Mouse (Mus musculus): ENCODE data around the gene Arf5. TPM values are rescaled to one million over a fixed set of nuclear protein-coding genes. Genes with fewer than 3 reads are reported as not detected.

Gene Arf5
- total and polyA plus RNA-seq, 3 experiments, result 20.7 to 306 (median 91.4) TPM

DNA sequence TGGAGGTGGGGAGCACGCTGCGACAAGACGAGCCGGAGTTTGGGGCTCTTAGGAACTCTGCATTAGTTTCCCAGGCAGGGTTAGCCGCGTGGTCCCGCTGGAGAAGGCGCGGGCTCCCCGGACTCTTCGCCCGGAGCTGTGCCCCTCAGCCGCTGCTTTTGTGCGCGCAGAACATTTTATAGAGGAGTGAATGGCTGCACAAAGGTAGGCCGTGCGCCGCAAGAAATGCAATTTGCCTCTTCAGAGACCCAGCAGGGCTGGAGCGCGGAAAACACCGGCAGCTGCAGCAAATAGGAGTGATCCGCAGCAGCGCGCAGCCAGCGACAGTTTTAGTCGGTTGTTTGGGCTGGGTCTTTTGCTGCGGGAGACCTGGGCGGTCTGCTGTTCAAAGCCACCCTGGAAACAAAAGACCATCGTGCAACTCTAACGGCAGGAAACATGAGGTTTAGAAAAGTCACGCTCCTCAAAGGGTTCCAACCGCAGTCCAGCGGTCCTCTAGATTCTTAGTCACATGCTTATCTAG lies 25.6 kb upstream of the Arf5 start, which contains the start of gene Zfp800:
TSS of gene Zfp800 (minus strand) at position 325 of the 523 bp plus-strand sequence.
- Histone ChIP-seq H3K36me3 (replicated peaks) (no peaks in the 10 kb centered on the region), H3K4me1 (ENCODE audit: insufficient read depth, low read depth, low read length) (no peaks in the 10 kb centered on the region), H3K4me3 (ENCODE audit: low read depth, low read length) (no peak within 1 kb of the TSS), H3K9me3 (replicated peaks) (no peaks in the 10 kb centered on the region), H3K27me3 (ENCODE audit: insufficient read depth, low read length) (peaks cover 29% of the 10 kb centered on the region)
- ATAC-seq (ENCODE audit: extremely low read depth, insufficient number of reproducible peaks, low FRiP score, poor library complexity, severe bottlenecking) (no peak), DNase-seq (ENCODE audit: low spot score) (no peak)
- no peak for TF ChIP-seq TAL1 (conservative IDR thresholded peaks at IDR 0.05; ENCODE audit: low read depth, low read length)
- TF ChIP-seq GATA1 (IDR thresholded peaks at IDR 0.05; ENCODE audit: borderline replicate concordance, low read length), result no peak
- TF ChIP-seq CTCF (IDR thresholded peaks at IDR 0.05; ENCODE audit: low read depth, low read length), result no peak
- no peak for TF ChIP-seq GATA2 (IDR thresholded peaks at IDR 0.05; ENCODE audit: borderline replicate concordance, low read depth, low read length)
- no peak for TF ChIP-seq POLR2AphosphoS5 (IDR thresholded peaks at IDR 0.05; ENCODE audit: insufficient replicate concordance, low read depth, low read length)

DNA sequence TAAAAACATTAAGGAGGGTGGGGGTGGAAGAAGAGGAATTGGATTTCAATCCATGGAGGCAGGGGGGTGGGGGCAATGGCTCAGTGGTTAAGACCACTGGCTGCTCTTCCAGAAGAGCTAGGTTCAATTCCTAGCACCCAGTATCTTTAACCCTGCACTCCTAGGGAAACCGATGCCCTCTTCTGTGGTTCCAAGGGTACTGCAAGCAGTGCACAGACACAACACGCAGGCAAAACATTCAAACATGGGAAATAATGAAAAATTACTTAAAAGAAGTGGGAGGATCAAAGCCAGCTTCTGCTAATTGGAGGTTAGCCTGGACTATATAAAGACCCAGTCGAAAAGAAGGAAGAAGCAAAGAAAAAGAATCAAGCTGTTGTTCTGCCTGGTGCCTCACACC lies 24.6 kb upstream of the Arf5 start:
- ATAC-seq (ENCODE audit: extremely low read depth, insufficient number of reproducible peaks, low FRiP score, poor library complexity, severe bottlenecking) (no peak), DNase-seq (ENCODE audit: low spot score) (no peak)
- Histone ChIP-seq H3K36me3 (replicated peaks) (no peaks in the 10 kb centered on the region), H3K27me3 (ENCODE audit: insufficient read depth, low read length) (peaks cover 27% of the 10 kb centered on the region), H3K4me3 (ENCODE audit: low read depth, low read length) (no peak overlapping the region), H3K9me3 (replicated peaks) (no peaks in the 10 kb centered on the region), H3K4me1 (ENCODE audit: insufficient read depth, low read depth, low read length) (no peaks in the 10 kb centered on the region)
- TF ChIP-seq CTCF (IDR thresholded peaks at IDR 0.05; ENCODE audit: low read depth, low read length) (no peak), GATA1 (IDR thresholded peaks at IDR 0.05; ENCODE audit: borderline replicate concordance, low read length) (no peak), TAL1 (conservative IDR thresholded peaks at IDR 0.05; ENCODE audit: low read depth, low read length) (no peak), GATA2 (IDR thresholded peaks at IDR 0.05; ENCODE audit: borderline replicate concordance, low read depth, low read length) (no peak), POLR2AphosphoS5 (IDR thresholded peaks at IDR 0.05; ENCODE audit: insufficient replicate concordance, low read depth, low read length) (no peak)

DNA sequence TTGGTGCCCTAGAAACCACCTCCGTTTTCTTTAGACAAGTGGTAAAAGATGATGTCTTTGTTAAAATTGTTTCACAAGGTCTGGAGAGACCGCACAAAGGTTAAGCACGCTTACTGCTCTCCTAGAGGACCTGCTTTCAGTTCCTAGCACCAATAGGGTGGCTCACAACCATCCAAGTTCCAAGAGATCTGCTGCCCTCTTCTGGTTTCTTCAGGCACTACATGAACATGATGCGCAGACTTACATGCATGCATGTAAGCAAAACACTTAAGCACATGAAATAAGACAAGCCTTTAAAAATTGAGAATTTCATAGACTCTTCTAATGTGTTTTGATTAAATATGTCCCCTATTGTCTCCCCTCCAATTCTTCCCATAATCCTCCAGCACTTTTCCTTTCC lies 23.6 kb upstream of the Arf5 start:
- Histone ChIP-seq H3K27me3 (ENCODE audit: insufficient read depth, low read length) (peaks cover 23% of the 10 kb centered on the region), H3K4me1 (ENCODE audit: insufficient read depth, low read depth, low read length) (no peaks in the 10 kb centered on the region), H3K9me3 (replicated peaks) (no peaks in the 10 kb centered on the region), H3K36me3 (replicated peaks) (no peaks in the 10 kb centered on the region), H3K4me3 (ENCODE audit: low read depth, low read length) (no peak overlapping the region)
- DNase-seq (ENCODE audit: low spot score) (no peak), ATAC-seq (ENCODE audit: extremely low read depth, insufficient number of reproducible peaks, low FRiP score, poor library complexity, severe bottlenecking) (no peak)
- TF ChIP-seq CTCF (IDR thresholded peaks at IDR 0.05; ENCODE audit: low read depth, low read length) (peak; percentile 11; the same call in 1 of the 2 replicates), POLR2AphosphoS5 (IDR thresholded peaks at IDR 0.05; ENCODE audit: insufficient replicate concordance, low read depth, low read length) (no peak)

DNA sequence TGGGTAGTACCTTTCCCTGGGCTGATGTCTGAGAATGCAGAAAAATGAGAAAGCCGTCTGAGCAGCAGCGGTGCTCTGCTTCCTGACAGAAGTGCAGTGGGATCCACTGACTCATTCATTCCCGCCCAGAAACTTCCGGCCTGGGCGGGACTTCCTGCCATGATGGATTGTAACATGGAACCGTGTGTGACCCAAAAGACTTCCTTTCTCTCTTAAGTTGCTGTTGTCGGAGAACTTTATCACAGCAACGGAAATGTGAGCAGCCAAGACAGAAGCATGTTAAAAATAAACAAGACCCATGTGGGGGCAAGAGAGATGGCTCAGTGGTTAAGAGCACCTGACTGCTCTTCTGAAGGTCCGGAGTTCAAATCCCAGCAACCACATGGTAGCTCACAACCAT lies 13.3 kb upstream of the Arf5 start:
- ATAC-seq (ENCODE audit: extremely low read depth, insufficient number of reproducible peaks, low FRiP score, poor library complexity, severe bottlenecking), result no peak

DNA sequence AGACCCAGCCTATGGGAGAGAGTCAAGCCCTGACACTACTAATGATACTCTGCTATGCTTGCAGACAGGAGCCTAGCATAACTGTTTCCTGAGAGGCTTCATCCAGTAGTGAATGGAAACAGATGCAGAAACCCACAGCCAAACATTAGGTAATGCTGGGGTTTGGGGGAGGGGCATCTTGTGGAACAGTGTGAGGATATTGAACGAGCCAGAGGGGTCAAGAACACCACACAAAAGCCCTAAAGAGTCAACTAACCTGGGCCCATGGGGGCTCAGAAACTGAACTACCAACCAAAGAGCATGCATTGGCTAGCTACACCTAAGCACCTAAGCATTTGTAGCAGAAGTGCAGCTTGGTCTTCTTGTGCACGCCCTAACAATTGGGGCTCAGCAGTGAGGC lies 12.1 kb upstream of the Arf5 start:
- peaks cover 13% of the 10 kb centered on the region for H3K36me3 ChIP-seq (replicated peaks)
- no peaks in the 10 kb centered on the region for H3K4me1 ChIP-seq (ENCODE audit: insufficient read depth, low read depth, low read length)
- peaks cover 4% of the 10 kb centered on the region; the same call in 1 of the 2 replicates for H3K27me3 ChIP-seq (ENCODE audit: insufficient read depth, low read length)
- ATAC-seq (ENCODE audit: extremely low read depth, insufficient number of reproducible peaks, low FRiP score, poor library complexity, severe bottlenecking), result no peak
- H3K9me3 ChIP-seq (replicated peaks), result no peaks in the 10 kb centered on the region
- no peak for DNase-seq (ENCODE audit: low spot score)
- TF ChIP-seq GATA2 (IDR thresholded peaks at IDR 0.05; ENCODE audit: borderline replicate concordance, low read depth, low read length) (no peak), TAL1 (conservative IDR thresholded peaks at IDR 0.05; ENCODE audit: low read depth, low read length) (no peak), GATA1 (IDR thresholded peaks at IDR 0.05; ENCODE audit: borderline replicate concordance, low read length) (no peak)
- no peak overlapping the region for H3K4me3 ChIP-seq (ENCODE audit: low read depth, low read length)

More for the DNA sequence above, 13.3 kb upstream of the Arf5 start:
- Histone ChIP-seq H3K27me3 (ENCODE audit: insufficient read depth, low read length) (peaks cover 4% of the 10 kb centered on the region; the same call in 1 of the 2 replicates), H3K9me3 (replicated peaks) (no peaks in the 10 kb centered on the region), H3K4me1 (ENCODE audit: insufficient read depth, low read depth, low read length) (no peaks in the 10 kb centered on the region), H3K36me3 (replicated peaks) (peaks cover 2% of the 10 kb centered on the region), H3K4me3 (ENCODE audit: low read depth, low read length) (no peak overlapping the region)
- no peak for DNase-seq (ENCODE audit: low spot score)
- TF ChIP-seq POLR2AphosphoS5 (IDR thresholded peaks at IDR 0.05; ENCODE audit: insufficient replicate concordance, low read depth, low read length) (no peak), TAL1 (conservative IDR thresholded peaks at IDR 0.05; ENCODE audit: low read depth, low read length) (no peak), GATA1 (IDR thresholded peaks at IDR 0.05; ENCODE audit: borderline replicate concordance, low read length) (no peak), CTCF (IDR thresholded peaks at IDR 0.05; ENCODE audit: low read depth, low read length) (no peak), GATA2 (IDR thresholded peaks at IDR 0.05; ENCODE audit: borderline replicate concordance, low read depth, low read length) (no peak)

DNA sequence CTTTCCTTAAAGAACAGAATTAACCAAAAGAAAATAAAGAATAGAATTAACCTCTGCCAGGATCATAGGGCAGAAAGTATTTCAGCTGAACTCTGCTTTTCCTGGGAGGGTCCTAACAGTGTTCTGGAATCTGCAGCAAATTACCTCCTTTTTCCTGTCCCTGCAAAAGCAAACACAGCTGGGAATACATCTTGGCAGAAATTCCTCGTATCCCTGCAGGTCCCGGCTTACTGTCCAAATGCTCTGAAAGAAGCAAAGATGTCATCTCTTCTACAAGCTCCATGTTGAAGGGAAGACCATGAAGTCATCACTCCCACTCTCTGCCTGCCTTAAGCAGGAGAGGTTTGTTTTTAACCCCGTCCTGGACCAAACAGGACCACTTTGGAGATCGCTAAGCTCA lies 6.4 kb upstream of the Arf5 start:
- H3K36me3 ChIP-seq (replicated peaks), result peaks cover 58% of the 10 kb centered on the region

More for the DNA sequence above, 6.4 kb upstream of the Arf5 start:
- ATAC-seq (ENCODE audit: extremely low read depth, insufficient number of reproducible peaks, low FRiP score, poor library complexity, severe bottlenecking) (no peak), DNase-seq (ENCODE audit: low spot score) (no peak)
- H3K4me3 ChIP-seq (ENCODE audit: low read depth, low read length), result no peak overlapping the region
- H3K27me3 ChIP-seq (ENCODE audit: insufficient read depth, low read length), result no peaks in the 10 kb centered on the region
- TF ChIP-seq TAL1 (conservative IDR thresholded peaks at IDR 0.05; ENCODE audit: low read depth, low read length) (no peak), CTCF (IDR thresholded peaks at IDR 0.05; ENCODE audit: low read depth, low read length) (no peak), GATA1 (IDR thresholded peaks at IDR 0.05; ENCODE audit: borderline replicate concordance, low read length) (no peak), GATA2 (IDR thresholded peaks at IDR 0.05; ENCODE audit: borderline replicate concordance, low read depth, low read length) (no peak), POLR2AphosphoS5 (IDR thresholded peaks at IDR 0.05; ENCODE audit: insufficient replicate concordance, low read depth, low read length) (no peak)
- peaks cover 22% of the 10 kb centered on the region for H3K4me1 ChIP-seq (ENCODE audit: insufficient read depth, low read depth, low read length)
- no peaks in the 10 kb centered on the region for H3K9me3 ChIP-seq (replicated peaks)

Data from G1E (cell line).